ENCODE assay signal across 8 mouse cellular contexts in the genomic region with DNA sequence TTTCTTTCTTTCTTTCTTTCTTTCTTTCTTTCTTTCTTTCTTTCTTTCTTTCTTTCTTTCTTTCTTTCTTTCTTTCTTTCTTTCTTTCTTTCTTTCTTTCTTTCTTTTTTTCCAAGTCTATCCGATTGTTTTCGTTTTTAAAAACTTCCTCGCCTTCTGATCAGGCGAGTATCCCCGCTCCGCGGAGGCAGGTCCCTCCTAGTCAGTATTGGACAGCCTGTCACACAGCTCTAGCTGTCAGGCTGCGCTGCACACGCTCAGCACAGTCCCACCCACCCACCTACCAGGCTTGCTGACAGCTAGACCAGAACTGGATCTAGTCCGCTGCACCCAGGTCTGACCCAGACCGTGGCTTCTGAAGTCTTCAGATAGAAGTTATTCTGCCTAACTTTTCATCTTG. TPM values are rescaled to one million over a fixed set of nuclear protein-coding genes. Genes with fewer than 3 reads are reported as not detected.
DNase-seq lines count a peak whose midpoint lies in the region; ATAC-seq and TF ChIP-seq lines count a peak whose summit lies in the region.

No protein-coding gene starts in this region.

- no peaks in the 10 kb centered on the region for H3K9me3 ChIP-seq in limb, embryonic 14.5 days (ENCODE audit: control insufficient read depth, low read length)
- no peaks in the 10 kb centered on the region for H3K9me3 ChIP-seq in midbrain, embryonic 15.5 days

- no peaks in the 10 kb centered on the region for H3K27me3 ChIP-seq in limb, embryonic 14.5 days (ENCODE audit: control insufficient read depth, insufficient read depth, low read length)
- no peaks in the 10 kb centered on the region for H3K27me3 ChIP-seq in midbrain, embryonic 15.5 days (replicated peaks)

- peak overlapping the region; percentile 66 for H3K9ac ChIP-seq in limb, embryonic 14.5 days (ENCODE audit: low read depth, low read length, severe bottlenecking)
- peak overlapping the region; percentile 44; the same call in 1 of the 2 replicates for H3K9ac ChIP-seq in midbrain, embryonic 15.5 days

- H3K36me3 ChIP-seq in limb, embryonic 14.5 days (ENCODE audit: control insufficient read depth, insufficient read depth, low read length): 0 out of 2 replicates have a peak, but pooled peaks cover 5% of the 10 kb centered on the region
- no peaks in the 10 kb centered on the region for H3K36me3 ChIP-seq in midbrain, embryonic 15.5 days (replicated peaks)

- peak overlapping the region; percentile 70 for H3K4me3 ChIP-seq in limb, embryonic 14.5 days (replicated peaks; ENCODE audit: low read length)
- peak overlapping the region; percentile 69 for H3K4me3 ChIP-seq in midbrain, embryonic 15.5 days

- peak overlapping the region; percentile 65 for H3K27ac ChIP-seq in limb, embryonic 14.5 days (replicated peaks; ENCODE audit: low read depth, low read length)
- peak overlapping the region; percentile 63 for H3K27ac ChIP-seq in midbrain, embryonic 15.5 days

- peaks cover 3% of the 10 kb centered on the region; the same call in 1 of the 2 replicates for H3K4me1 ChIP-seq in limb, embryonic 14.5 days (ENCODE audit: control insufficient read depth, insufficient read depth, low read length)
- H3K4me1 ChIP-seq in midbrain, embryonic 15.5 days: peaks cover 13% of the 10 kb centered on the region

- 1% methylated on average over 11 of the region's 11 CpGs for WGBS in limb, embryonic 14.5 days
- WGBS in midbrain, embryonic 15.5 days: under 1% methylated on average over 11 of the region's 11 CpGs

- TF ChIP-seq POLR2A in limb, embryonic 14.5 days (IDR thresholded peaks at IDR 0.05; ENCODE audit: borderline replicate concordance, extremely low read depth, insufficient read depth, insufficient read length): no peak

- ATAC-seq in limb, embryonic 14.5 days (ENCODE audit: low FRiP score, low read depth): peak; percentile 88
- peak; percentile 95 for ATAC-seq in midbrain, embryonic 15.5 days (replicated peaks)

- H3K4me2 ChIP-seq in limb, embryonic 14.5 days (replicated peaks; ENCODE audit: low read depth, low read length, severe bottlenecking): peak overlapping the region; percentile 61
- H3K4me2 ChIP-seq in midbrain, embryonic 15.5 days: peak overlapping the region; percentile 84

- peak; percentile 64 for DNase-seq in 3T3-L1 (ENCODE audit: low read depth, low spot score)
- DNase-seq in adrenal gland, adult 2 months: peak; percentile 55
- DNase-seq in embryo, embryonic 9.5 days (ENCODE audit: extremely low spot score): peak; percentile 29
- peak; percentile 95 for DNase-seq in heart, adult 11 months
- peak; percentile 47 for DNase-seq in kidney, adult 11 months
- DNase-seq in limb, embryonic 14.5 days (ENCODE audit: low spot score): peak; percentile 54
- peak; percentile 31 to 32 for DNase-seq in spleen, postnatal 36 days (ENCODE audit: low spot score in 2 of 2)

RNA-seq across cellular contexts. Expression of a gene that starts 0.4 kb away (rescaled TPM):
- 1 to 10 TPM; 6.3 to 7.6 TPM for total RNA-seq in adrenal gland, adult 2 months (2021)
- 0.22 and 0.49 TPM in 2 replicates for polyA plus RNA-seq in adrenal gland, adult 2 months (2012; rRNA removed)
- polyA plus RNA-seq in limb, embryonic 14.5 days (2012; rRNA removed): 7.5 and 7.9 TPM in 2 replicates
- polyA plus RNA-seq in limb, embryonic 14.5 days (2014; fragmentation: Nextera tagmentation; extraction: Ambion mirVana): 13.1 and 15.0 TPM in 2 replicates
- 25.4 and 29.9 TPM in 2 replicates for polyA plus RNA-seq in midbrain, embryonic 15.5 days (2015; fragmentation: Nextera tagmentation; extraction: Ambion mirVana)

Comparison
In these comparisons a context has a peak if more than half of its experiments do, and no peak if none do; other contexts are left out.
1. Peak in every context shown above with its lines: DNase-seq, ATAC-seq, H3K4me3 ChIP-seq and H3K27ac ChIP-seq.
2. DNase-seq: peak in every context shown above with its lines; median percentile 95 in heart, adult 11 months; 64 in 3T3-L1; 55 in adrenal gland, adult 2 months; 54 in limb, embryonic 14.5 days; 47 in kidney, adult 11 months; 32 in spleen, postnatal 36 days; 29 in embryo, embryonic 9.5 days.